Mouse (Mus musculus) limb, embryonic 11.5 days (tissue): ENCODE measurements around the gene Clns1a. TPM values are rescaled to one million over a fixed set of nuclear protein-coding genes. Genes with fewer than 3 reads are reported as not detected.

Experiments
- ATAC-seq: fragments of 200-750 bp; cut with Nextera tagmentation; 2 replicates; pipeline ENCODE4 v1.8.0; 2017; ENCODE audit warnings: low read depth; ENCODE audit not compliant: insufficient number of reproducible peaks, low FRiP score, low TSS enrichment
- DNase-seq: peaks from one replicate; pipeline ENCODE4 v3.0.0-alpha.2; 2015; ENCODE audit warnings: low spot score
- H3K27ac ChIP-seq: fragments of 300-500 bp; sonication (generic); replicated peaks from 2 replicates; pipeline ENCODE4 v1.5.1; 2014; ENCODE audit warnings: low read depth, mild to moderate bottlenecking, low read length
- H3K27me3 ChIP-seq: fragments of 300-500 bp; sonication (generic); 2 replicates; pipeline ENCODE4 v1.6.1; 2014; ENCODE audit warnings: mild to moderate bottlenecking, low read length, mixed read lengths; ENCODE audit not compliant: control insufficient read depth, insufficient read depth
- H3K36me3 ChIP-seq: fragments of 300-500 bp; sonication (generic); 2 replicates; pipeline ENCODE4 v1.6.1; 2014; ENCODE audit warnings: mild to moderate bottlenecking, low read length, moderate library complexity, mixed read lengths; ENCODE audit not compliant: control insufficient read depth, insufficient read depth
- H3K4me1 ChIP-seq: fragments of 300-500 bp; sonication (generic); 2 replicates; pipeline ENCODE4 v1.6.1; 2014; ENCODE audit warnings: low read length, mixed read lengths; ENCODE audit not compliant: control insufficient read depth, insufficient read depth
- H3K4me2 ChIP-seq: fragments of 300-500 bp; sonication (generic); 2 replicates; pipeline ENCODE4 v1.6.1; 2014; ENCODE audit warnings: low read depth, mild to moderate bottlenecking, moderate library complexity; ENCODE audit not compliant: severe bottlenecking
- H3K4me3 ChIP-seq: fragments of 300-500 bp; sonication (generic); 2 replicates; pipeline ENCODE4 v1.5.1; 2014; ENCODE audit warnings: low read depth, low read length
- H3K9ac ChIP-seq: fragments of 300-500 bp; sonication (generic); 2 replicates; pipeline ENCODE4 v1.6.1; 2014; ENCODE audit warnings: mild to moderate bottlenecking, low read length
- H3K9me3 ChIP-seq: fragments of 300-500 bp; sonication (generic); 2 replicates; pipeline ENCODE4 v1.6.1; 2016; ENCODE audit warnings: low read length; ENCODE audit not compliant: control insufficient read depth
- WGBS: fragments of 180-500 bp; shearing (Covaris S2); extraction: QIAGEN DNeasy Blood & Tissue Kit; methylation state at CpG from one replicate; pipeline ENCODE4 v1.1.7; 2014; 5-methylcytosine and 5-hydroxymethylcytosine counted together
- polyA plus RNA-seq: library from polyadenylated mRNA; unstranded; fragments of >200 nt; fragmentation: Nextera tagmentation; extraction: Ambion mirVana; gene quantifications from 2 replicates; pipeline ENCODE4 v1.2.1, GENCODE M21; 2014

Gene Clns1a
- polyA plus RNA-seq, 1 experiment from 2014 or later = 286 TPM

DNA sequence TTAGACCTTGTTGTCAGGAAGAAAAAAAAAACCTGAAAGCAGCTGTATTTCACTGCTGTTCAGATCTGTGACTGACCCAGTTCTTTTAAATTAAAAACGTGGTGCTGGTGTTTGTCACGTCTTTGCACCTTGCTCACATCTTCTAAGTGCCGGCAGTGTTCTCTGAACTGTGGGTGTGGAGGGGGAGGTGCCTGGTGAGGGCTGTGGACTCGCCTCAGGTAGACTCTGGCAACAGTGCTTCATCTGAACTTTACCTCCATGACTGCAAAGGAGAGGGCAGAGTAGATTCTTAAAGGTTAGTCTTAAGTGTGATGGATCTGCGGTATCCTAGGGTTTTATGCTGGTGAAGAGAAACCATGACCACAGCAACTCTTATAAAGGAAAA, 69.5 kb downstream of the Clns1a start:
- Histone ChIP-seq H3K36me3 (no peaks in the 10 kb centered on the region), H3K4me1 (no peaks in the 10 kb centered on the region), H3K27ac (no peak overlapping the region), H3K4me2 (no peak overlapping the region), H3K27me3 (no peaks in the 10 kb centered on the region), H3K4me3 (no peak overlapping the region), H3K9ac (no peak overlapping the region), H3K9me3 (no peaks in the 10 kb centered on the region)
- no peak for DNase-seq
- 84% methylated on average over 5 of the region's 5 CpGs for WGBS
- ATAC-seq = no peak

DNA sequence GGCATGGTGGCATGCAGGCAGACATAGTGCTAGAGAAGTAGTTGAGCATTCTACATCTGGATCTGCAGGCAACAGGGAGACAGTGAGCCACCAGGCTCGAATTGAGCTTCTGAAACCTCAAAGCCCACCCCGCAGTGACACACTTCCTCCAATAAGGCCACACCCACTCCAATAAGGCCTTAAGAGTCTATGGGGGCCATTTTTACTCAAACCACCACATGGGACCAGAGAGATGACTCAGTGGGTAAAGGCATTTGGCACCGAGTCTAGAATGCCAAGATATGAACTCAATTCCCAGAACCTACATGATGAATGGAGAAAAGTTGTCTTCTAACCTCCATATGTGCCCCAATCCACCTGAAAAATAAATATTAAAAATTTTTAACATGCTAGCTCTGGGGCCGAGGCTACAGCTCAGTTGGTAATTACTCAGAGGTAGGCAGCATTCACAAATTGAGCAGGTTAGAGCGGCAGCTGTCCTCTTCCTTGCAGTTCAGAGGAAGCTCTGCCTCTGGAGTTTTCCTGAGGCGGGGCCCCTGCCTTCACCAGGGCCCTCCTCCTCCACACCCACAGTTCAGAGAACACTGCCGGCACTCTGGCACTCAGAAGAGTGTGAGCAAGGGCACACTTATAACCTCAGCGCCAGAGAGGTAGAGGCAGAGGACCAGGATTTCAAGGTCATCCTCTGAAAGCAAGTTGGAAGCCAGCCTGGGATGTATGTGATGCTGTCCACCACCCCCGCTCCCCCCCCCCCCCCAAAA, 70.2 kb downstream of the Clns1a start:
- no peaks in the 10 kb centered on the region for H3K4me1 ChIP-seq
- DNase-seq = no peak
- H3K4me2 ChIP-seq = no peak overlapping the region
- 80% methylated on average over 9 of the region's 9 CpGs for WGBS
- H3K36me3 ChIP-seq = no peaks in the 10 kb centered on the region
- no peaks in the 10 kb centered on the region for H3K27me3 ChIP-seq
- no peak overlapping the region for H3K9ac ChIP-seq
- H3K27ac ChIP-seq = no peak overlapping the region
- H3K9me3 ChIP-seq = no peaks in the 10 kb centered on the region
- H3K4me3 ChIP-seq = no peak overlapping the region
- no peak for ATAC-seq

DNA sequence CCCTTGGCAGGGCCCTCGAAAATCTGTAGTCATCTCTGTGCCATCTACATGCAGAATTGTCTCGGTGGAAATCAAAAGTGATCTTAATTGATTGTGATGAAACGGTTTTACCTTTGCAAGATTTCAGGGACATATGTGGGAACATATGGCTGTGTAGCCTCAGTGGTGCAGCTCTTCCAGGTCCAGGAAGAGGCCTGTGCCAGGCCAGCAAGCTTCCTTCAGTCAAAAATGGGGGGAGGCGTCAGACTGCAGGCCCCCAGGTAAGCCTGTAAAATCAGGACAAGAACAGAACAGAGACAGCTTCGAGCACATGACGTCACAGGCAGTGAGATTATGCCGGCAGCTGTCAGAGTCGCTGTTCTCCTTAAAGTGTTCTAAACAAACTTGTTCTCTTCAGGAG, 71.4 kb downstream of the Clns1a start:
- H3K27me3 ChIP-seq = no peaks in the 10 kb centered on the region
- H3K36me3 ChIP-seq = no peaks in the 10 kb centered on the region
- H3K27ac ChIP-seq = no peak overlapping the region
- no peaks in the 10 kb centered on the region for H3K9me3 ChIP-seq
- DNase-seq (no peak), ATAC-seq (no peak)
- 82% methylated on average over 8 of the region's 8 CpGs for WGBS
- no peak overlapping the region for H3K4me2 ChIP-seq
- no peak overlapping the region for H3K9ac ChIP-seq
- no peaks in the 10 kb centered on the region for H3K4me1 ChIP-seq
- no peak overlapping the region for H3K4me3 ChIP-seq

- Histone ChIP-seq H3K9ac (no peak overlapping the region), H3K36me3 (no peaks in the 10 kb centered on the region), H3K27ac (no peak overlapping the region), H3K9me3 (no peaks in the 10 kb centered on the region), H3K27me3 (no peaks in the 10 kb centered on the region), H3K4me1 (no peaks in the 10 kb centered on the region), H3K4me3 (no peak overlapping the region), H3K4me2 (no peak overlapping the region)
- DNase-seq = no peak
- ATAC-seq = no peak
- WGBS = 70% methylated on average over 4 of the region's 4 CpGs
Observed at GRCm38 (mm10) chr7:97769020-97769419, 72.6 kb downstream of the Clns1a start.

Other genes with a start within 250 kb of the Clns1a start
- gene Kctd14, start 245.3 kb upstream of the Clns1a start, polyA plus RNA-seq = 0.65 and 1.6 TPM in 2 replicates
- gene Ints4, start 215.7 kb upstream of the Clns1a start, polyA plus RNA-seq = 70.7 and 73.2 TPM in 2 replicates
- 43.4 and 43.5 TPM in 2 replicates for gene Aamdc, start 117.1 kb upstream of the Clns1a start, polyA plus RNA-seq
- 29.2 and 29.7 TPM in 2 replicates for gene Rsf1, start 116.7 kb upstream of the Clns1a start, polyA plus RNA-seq
- gene Aqp11, start 41.7 kb downstream of the Clns1a start, polyA plus RNA-seq = 2.7 and 2.8 TPM in 2 replicates
- 33.2 and 39.4 TPM in 2 replicates for gene Pak1, start 91.9 kb downstream of the Clns1a start, polyA plus RNA-seq
- not detected in 2 replicates for gene Gdpd4, start 223.3 kb downstream of the Clns1a start, polyA plus RNA-seq